Mouse (Mus musculus): ENCODE measurements around the gene Khdrbs1.

DNA sequence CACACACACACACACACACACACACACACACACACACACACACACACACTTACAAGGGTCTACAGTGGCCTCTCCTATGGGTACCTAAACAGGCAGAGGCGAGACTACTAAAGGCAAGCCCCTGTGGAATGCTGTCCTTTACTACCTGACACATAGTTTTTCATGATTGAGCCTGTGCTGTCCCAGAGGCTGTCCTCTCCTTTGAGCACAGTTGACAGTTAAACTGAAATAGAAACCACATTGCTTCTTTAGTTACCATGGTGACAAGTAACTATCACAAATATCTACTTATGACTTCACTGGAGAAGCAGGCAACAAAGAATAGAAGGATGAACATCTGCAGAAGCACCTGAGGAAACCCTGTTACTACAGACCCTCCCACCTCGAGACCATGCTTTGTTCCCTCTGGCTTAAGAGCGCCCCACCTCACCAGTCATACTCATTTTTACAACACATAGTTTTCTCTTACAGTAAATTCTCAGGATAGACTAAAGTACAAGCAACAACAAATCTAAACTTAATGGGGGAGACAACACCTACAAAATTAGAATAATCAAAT, 79.8 kb downstream of the Khdrbs1 start:
- no peak for TF ChIP-seq CTCF (IDR thresholded peaks at IDR 0.05; ENCODE audit: insufficient read depth, low read length)
- no peak for TF ChIP-seq POLR2A (IDR thresholded peaks at IDR 0.05; ENCODE audit: borderline replicate concordance, extremely low read depth, low read depth, low read length)

Measured in lung, adult 2 months (tissue).